Mouse (Mus musculus) adrenal gland, adult 2 months (tissue): ENCODE data around the gene Syt15. TPM values are rescaled to one million over a fixed set of nuclear protein-coding genes. Genes with fewer than 3 reads are reported as not detected.
A peak's percentile ranks its signal among the peaks of the same experiment; 100 is the strongest.

Experiments used
- DNase-seq: peaks from one replicate; pipeline ENCODE4 v3.0.0; 2021
- long read RNA-seq: library from polyadenylated mRNA; stranded (forward); transcript quantifications from one replicate; pipeline ENCODE4 v2.0.0, GENCODE M21; 2021
- polyA plus RNA-seq: library from polyadenylated mRNA; depleted of rRNA; stranded (reverse); fragments of >200 nt; gene quantifications from 2 replicates; pipeline ENCODE4 v1.2.3, GENCODE M21; 2012; rRNA removed
- total RNA-seq, 2 experiments: library from RNA; stranded (reverse); gene quantifications; 2 replicates each; pipeline ENCODE4 v1.2.3; 2021

The Syt15 gene
- total RNA-seq (under 1 TPM; 0.17 to 0.24 TPM), polyA plus RNA-seq (0.52 and 0.85 TPM in 2 replicates)
- long read RNA-seq, partial matches to known transcripts: 0 of 1 reads
- long read RNA-seq, other reads (novel, unspliced or antisense): 0 of 1 reads

- DNase-seq: no peak
These were observed at the start of gene Syt15 for GRCm38 (mm10) chr14:34219295-34219694. Syt15 (plus strand) TSS chr14:34219595.

- DNase-seq: no peak
These were observed 48.3 kb upstream of the Syt15 start for GRCm38 (mm10) chr14:34171107-34171506.

- no peak for DNase-seq
These were observed 40.0 kb upstream of the Syt15 start for GRCm38 (mm10) chr14:34179351-34179750.

- no peak for DNase-seq
These were observed 36.3 kb upstream of the Syt15 start for GRCm38 (mm10) chr14:34183101-34183500.

- peak; percentile 86 for DNase-seq
These were observed 30.8 kb upstream of the Syt15 start for GRCm38 (mm10) chr14:34188629-34189028.

GRCm38 (mm10) chr14:34190361-34190760 lies 29.0 kb upstream of the Syt15 start:
- peak; percentile 83 for DNase-seq

- no peak for DNase-seq
These were observed 25.5 kb upstream of the Syt15 start for GRCm38 (mm10) chr14:34193879-34194278.

GRCm38 (mm10) chr14:34195466-34195865 lies 23.9 kb upstream of the Syt15 start:
- no peak for DNase-seq

GRCm38 (mm10) chr14:34196706-34197105 lies 22.7 kb upstream of the Syt15 start:
- peak; percentile 74 for DNase-seq

- peak; percentile 42 for DNase-seq
These were observed 18.6 kb upstream of the Syt15 start for GRCm38 (mm10) chr14:34200738-34201230.

GRCm38 (mm10) chr14:34201231-34202035 lies 18.0 kb upstream of the Syt15 start, which contains the start of gene Gprin2:
Gprin2 (minus strand) TSS chr14:34201653.
- DNase-seq: peak; percentile 42

GRCm38 (mm10) chr14:34207996-34208395 lies 11.4 kb upstream of the Syt15 start:
- DNase-seq: no peak

GRCm38 (mm10) chr14:34208651-34209050 lies 10.7 kb upstream of the Syt15 start:
- DNase-seq: peak; percentile 45

GRCm38 (mm10) chr14:34209080-34209479 lies 10.3 kb upstream of the Syt15 start:
- DNase-seq: no peak

GRCm38 (mm10) chr14:34209942-34210341 lies 9.5 kb upstream of the Syt15 start:
- no peak for DNase-seq

GRCm38 (mm10) chr14:34215451-34216127 lies 3.8 kb upstream of the Syt15 start:
- peak; percentile 47 for DNase-seq

- DNase-seq: no peak
These were observed 397 bp downstream of the Syt15 start for GRCm38 (mm10) chr14:34219786-34220198.

- DNase-seq: no peak
These were observed 1.0 kb downstream of the Syt15 start for GRCm38 (mm10) chr14:34220426-34220825.

GRCm38 (mm10) chr14:34221416-34222077 lies 2.2 kb downstream of the Syt15 start:
- DNase-seq: no peak

GRCm38 (mm10) chr14:34223362-34223898 lies 4.0 kb downstream of the Syt15 start:
- DNase-seq: no peak

GRCm38 (mm10) chr14:34225986-34226385 lies 6.6 kb downstream of the Syt15 start:
- no peak for DNase-seq

- DNase-seq: no peak
These were observed 7.2 kb downstream of the Syt15 start for GRCm38 (mm10) chr14:34226566-34226965.
